Mouse (Mus musculus) spleen, adult 2 months (tissue): ENCODE data around the gene Antxr2.

Experiments
- CTCF ChIP-seq: fragments of 200-500 bp; IDR thresholded peaks from 2 replicates; pipeline ENCODE4 v1.5.1; 2011; ENCODE audit warnings: mild to moderate bottlenecking, inconsistent platforms; ENCODE audit not compliant: insufficient read depth, insufficient read length, insufficient replicate concordance; ENCODE audit errors: extremely low read depth
- POLR2A ChIP-seq: fragments of 200-500 bp; IDR thresholded peaks from 2 replicates; pipeline ENCODE4 v1.6.1; 2011; ENCODE audit warnings: low read depth, low read length, inconsistent platforms

DNA sequence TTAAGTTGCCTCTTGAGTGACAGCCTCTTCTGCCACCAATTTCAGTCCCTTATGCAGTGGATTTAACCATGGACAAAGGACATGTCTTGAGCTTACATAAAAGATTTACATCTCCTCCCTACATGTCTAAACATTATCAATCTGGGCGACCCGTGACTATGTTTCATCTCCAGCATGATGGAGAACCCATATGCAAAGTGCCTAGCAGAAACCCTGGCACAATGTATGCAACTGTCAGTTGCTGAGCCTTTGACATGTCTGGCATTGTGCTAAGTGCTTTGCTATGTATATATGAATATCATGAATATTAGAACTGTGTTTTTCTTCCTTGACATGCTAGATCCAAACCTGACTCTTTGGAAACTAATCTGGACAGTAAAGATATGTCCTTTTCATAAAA lies 4.9 kb downstream of the Antxr2 start:
- TF ChIP-seq CTCF (no peak), POLR2A (no peak)
